Mouse (Mus musculus) G1E (cell line): ENCODE measurements around the gene Stard10.

Source experiments
- CTCF ChIP-seq: IDR thresholded peaks from 2 replicates; pipeline ENCODE4 v1.5.1; 2012; ENCODE audit warnings: low read depth, low read length, inconsistent platforms, mixed read lengths
- GATA1 ChIP-seq: IDR thresholded peaks from 2 replicates; pipeline ENCODE4 v1.6.1; 2012; ENCODE audit warnings: borderline replicate concordance, low read length, inconsistent platforms, mixed read lengths
- GATA2 ChIP-seq: IDR thresholded peaks from 2 replicates; pipeline ENCODE4 v1.6.1; 2012; ENCODE audit warnings: low read depth, low read length, inconsistent platforms, borderline replicate concordance
- POLR2AphosphoS5 ChIP-seq: IDR thresholded peaks from 2 replicates; pipeline ENCODE4 v1.6.1; 2012; ENCODE audit warnings: low read depth, low read length, inconsistent platforms; ENCODE audit not compliant: insufficient replicate concordance
- TAL1 ChIP-seq: conservative IDR thresholded peaks from 2 replicates; pipeline ENCODE4 v1.6.1; 2012; ENCODE audit warnings: low read depth, low read length, inconsistent platforms, mixed read lengths

DNA sequence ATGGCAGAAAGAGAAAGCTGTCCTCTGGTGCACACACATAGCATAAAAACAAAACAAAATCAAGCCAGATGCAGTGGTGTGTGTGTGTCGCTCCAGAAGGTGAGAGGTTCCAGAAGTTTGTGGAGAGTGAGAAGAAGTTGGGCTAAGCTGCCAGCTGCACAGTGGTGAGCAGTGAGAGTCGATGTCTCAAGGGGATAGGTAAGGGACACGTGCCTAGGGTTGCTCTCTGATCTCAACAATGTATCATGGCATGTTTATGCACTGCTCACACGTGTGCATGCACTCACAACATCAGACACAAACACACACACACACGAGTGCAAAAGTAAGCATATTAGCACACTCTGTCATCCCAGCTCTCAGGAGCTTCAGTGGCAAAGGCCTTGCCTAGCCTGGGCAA is 47.0 kb downstream of the Stard10 start:
- TF ChIP-seq TAL1 = no peak
- no peak for TF ChIP-seq CTCF
- no peak for TF ChIP-seq GATA2
- no peak for TF ChIP-seq GATA1
- no peak for TF ChIP-seq POLR2AphosphoS5
